Mouse (Mus musculus) CH12.LX (cell line): ENCODE data around the gene Cacna1s. TPM values are rescaled to one million over a fixed set of nuclear protein-coding genes. Genes with fewer than 3 reads are reported as not detected.
A peak's percentile ranks its signal among the peaks of the same experiment; 100 is the strongest.

ENCODE experiments used
- DNase-seq: peaks from one replicate; pipeline ENCODE4 v3.0.0-alpha.2; 2013; ENCODE audit errors: extremely low read depth
- H3K27ac ChIP-seq: 2 replicates; pipeline ENCODE4 v1.5.1; 2012; ENCODE audit warnings: low read depth, mild to moderate bottlenecking, control low read depth, moderate library complexity; ENCODE audit not compliant: insufficient read depth
- H3K27me3 ChIP-seq: replicated peaks from 2 replicates; pipeline ENCODE3; 2012; ENCODE audit warnings: inconsistent platforms
- H3K36me3 ChIP-seq, 2 experiments: replicated peaks in 1 of 2; 2 replicates each; pipeline versions ENCODE3 to v1.6.1; 2012; ENCODE audit warnings: inconsistent platforms in 1 of 2, low read length in 1 of 2, mild to moderate bottlenecking in 1 of 2, mixed read lengths in 1 of 2, moderate library complexity in 1 of 2; ENCODE audit not compliant: control insufficient read depth in 1 of 2, insufficient read depth in 1 of 2
- H3K4me1 ChIP-seq, 2 experiments: 2 replicates each; pipeline ENCODE4 v1.6.1; 2012; ENCODE audit warnings: inconsistent platforms in 1 of 2, moderate library complexity in 1 of 2; ENCODE audit not compliant: insufficient read depth in 2 of 2, control insufficient read depth in 1 of 2
- H3K4me2 ChIP-seq: 2 replicates; pipeline ENCODE4 v1.6.1; 2012; ENCODE audit warnings: low read depth, mild to moderate bottlenecking, control low read depth; ENCODE audit not compliant: poor library complexity, insufficient read depth, severe bottlenecking
- H3K4me3 ChIP-seq, 3 experiments: fragments of 150-350 bp in 1 of 3; sonication (generic) in 1 of 3; replicated peaks in 1 of 3; 2 replicates each; pipeline versions ENCODE3 to v1.5.1; 2011 to 2012; ENCODE audit warnings: low read depth in 2 of 3, low read length in 2 of 3, mild to moderate bottlenecking in 2 of 3, moderate library complexity in 2 of 3, control low read depth in 1 of 3, improper control_type of control experiment in 1 of 3, inconsistent platforms in 1 of 3, mixed read lengths in 1 of 3; ENCODE audit not compliant: poor library complexity in 1 of 3
- H3K79me2 ChIP-seq: replicated peaks from 2 replicates; pipeline ENCODE4 v1.6.1; 2012; ENCODE audit warnings: mild to moderate bottlenecking, moderate library complexity; ENCODE audit not compliant: control insufficient read depth, poor library complexity, insufficient read depth, severe bottlenecking; ENCODE audit errors: extremely low read depth
- H3K9ac ChIP-seq: 2 replicates; pipeline ENCODE4 v1.6.1; 2012; ENCODE audit warnings: low read depth, mild to moderate bottlenecking, control low read depth, moderate library complexity; ENCODE audit not compliant: insufficient read depth
- H3K9me3 ChIP-seq: replicated peaks from 2 replicates; pipeline ENCODE3; 2012; ENCODE audit warnings: low read length, inconsistent platforms, mixed read lengths
- BHLHE40 ChIP-seq: IDR thresholded peaks from 2 replicates; pipeline ENCODE4 v1.6.1; 2011; ENCODE audit warnings: mild to moderate bottlenecking, low read depth, low read length, improper control_type of control experiment
- CHD1 ChIP-seq: IDR thresholded peaks from 2 replicates; pipeline ENCODE4 v1.6.1; 2012; ENCODE audit warnings: low read depth, low read length, improper control_type of control experiment, inconsistent platforms
- CHD2 ChIP-seq: IDR thresholded peaks from 2 replicates; pipeline ENCODE4 v1.6.1; 2011; ENCODE audit warnings: low read length, improper control_type of control experiment
- E2F4 ChIP-seq: IDR thresholded peaks from 2 replicates; pipeline ENCODE4 v1.6.1; 2011; ENCODE audit warnings: low read depth, low read length, improper control_type of control experiment; ENCODE audit not compliant: insufficient replicate concordance
- EP300 ChIP-seq: IDR thresholded peaks from 2 replicates; pipeline ENCODE4 v1.6.1; 2011; ENCODE audit warnings: low read length, improper control_type of control experiment
- ETS1 ChIP-seq: conservative IDR thresholded peaks from 2 replicates; pipeline ENCODE4 v1.6.1; 2012; ENCODE audit warnings: low read depth, mild to moderate bottlenecking, inconsistent platforms, low read length, improper control_type of control experiment, moderate library complexity
- HCFC1 ChIP-seq: IDR thresholded peaks from 2 replicates; pipeline ENCODE4 v1.6.1; 2012; ENCODE audit warnings: low read depth, mild to moderate bottlenecking, inconsistent platforms, low read length, improper control_type of control experiment
- IRF4 ChIP-seq: IDR thresholded peaks from 2 replicates; pipeline ENCODE4 v1.6.1; 2014; ENCODE audit warnings: low read depth, mild to moderate bottlenecking, inconsistent platforms, low read length, improper control_type of control experiment
- JUN ChIP-seq: IDR thresholded peaks from 2 replicates; pipeline ENCODE4 v1.6.1; 2011; ENCODE audit warnings: low read depth, mild to moderate bottlenecking, low read length, improper control_type of control experiment, moderate library complexity; ENCODE audit not compliant: insufficient read depth
- JUND ChIP-seq: conservative IDR thresholded peaks from 2 replicates; pipeline ENCODE4 v1.6.1; 2011; ENCODE audit warnings: low read depth, low read length, improper control_type of control experiment
- KAT2A ChIP-seq: IDR thresholded peaks from 2 replicates; pipeline ENCODE4 v1.6.1; 2012; ENCODE audit warnings: low read length, improper control_type of control experiment, inconsistent platforms; ENCODE audit not compliant: insufficient replicate concordance
- MAFK ChIP-seq: IDR thresholded peaks from 2 replicates; pipeline ENCODE4 v1.6.1; 2011; ENCODE audit warnings: low read length, improper control_type of control experiment; ENCODE audit not compliant: insufficient replicate concordance
- MAX ChIP-seq: IDR thresholded peaks from 2 replicates; pipeline ENCODE4 v1.6.1; 2011; ENCODE audit warnings: low read length, improper control_type of control experiment
- MAZ ChIP-seq: IDR thresholded peaks from 2 replicates; pipeline ENCODE4 v1.6.1; 2012; ENCODE audit warnings: low read depth, mild to moderate bottlenecking, inconsistent platforms, low read length, improper control_type of control experiment, moderate library complexity
- MEF2A ChIP-seq: IDR thresholded peaks from 2 replicates; pipeline ENCODE4 v1.6.1; 2014; ENCODE audit warnings: low read depth, mild to moderate bottlenecking, inconsistent platforms, low read length, improper control_type of control experiment, borderline replicate concordance
- MYC ChIP-seq: IDR thresholded peaks from 2 replicates; pipeline ENCODE4 v1.6.1; 2011; ENCODE audit warnings: low read depth, mild to moderate bottlenecking, improper control_type of control experiment, low read length
- NRF1 ChIP-seq: IDR thresholded peaks from 2 replicates; pipeline ENCODE4 v1.6.1; 2014; ENCODE audit warnings: low read depth, mild to moderate bottlenecking, inconsistent platforms, low read length, improper control_type of control experiment, moderate library complexity
- PAX5 ChIP-seq: IDR thresholded peaks from 2 replicates; pipeline ENCODE4 v1.6.1; 2012; ENCODE audit warnings: low read length, inconsistent platforms, mixed read lengths
- POLR2A ChIP-seq: IDR thresholded peaks from 2 replicates; pipeline ENCODE4 v1.6.1; 2011; ENCODE audit warnings: low read depth, mild to moderate bottlenecking, improper control_type of control experiment, low read length
- POLR2AphosphoS2 ChIP-seq: IDR thresholded peaks from 2 replicates; pipeline ENCODE4 v1.6.1; 2011; ENCODE audit warnings: low read depth, low read length, improper control_type of control experiment
- RAD21 ChIP-seq: IDR thresholded peaks from 2 replicates; pipeline ENCODE4 v1.6.1; 2011; ENCODE audit warnings: low read depth, mild to moderate bottlenecking, low read length, improper control_type of control experiment, moderate library complexity
- RCOR1 ChIP-seq: conservative IDR thresholded peaks from 2 replicates; pipeline ENCODE4 v1.6.1; 2012; ENCODE audit warnings: low read depth, mild to moderate bottlenecking, inconsistent platforms, low read length, improper control_type of control experiment
- SMC3 ChIP-seq: IDR thresholded peaks from 2 replicates; pipeline ENCODE4 v1.6.1; 2011; ENCODE audit warnings: low read depth, low read length, improper control_type of control experiment
- TBP ChIP-seq: conservative IDR thresholded peaks from 2 replicates; pipeline ENCODE4 v1.6.1; 2011; ENCODE audit warnings: low read depth, low read length, improper control_type of control experiment
- TCF12 ChIP-seq: IDR thresholded peaks from 2 replicates; pipeline ENCODE4 v1.6.1; 2014; ENCODE audit warnings: low read depth, mild to moderate bottlenecking, inconsistent platforms, low read length, improper control_type of control experiment
- UBTF ChIP-seq: IDR thresholded peaks from 2 replicates; pipeline ENCODE4 v1.6.1; 2012; ENCODE audit warnings: low read depth, mild to moderate bottlenecking, inconsistent platforms, low read length, improper control_type of control experiment, moderate library complexity
- USF1 ChIP-seq: IDR thresholded peaks from 2 replicates; pipeline ENCODE4 v1.6.1; 2014; ENCODE audit warnings: low read depth, mild to moderate bottlenecking, inconsistent platforms, low read length, improper control_type of control experiment
- ZC3H11A ChIP-seq: IDR thresholded peaks from 2 replicates; pipeline ENCODE4 v1.6.1; 2012; ENCODE audit warnings: low read depth, mild to moderate bottlenecking, inconsistent platforms, low read length, improper control_type of control experiment
- ZKSCAN1 ChIP-seq: IDR thresholded peaks from 2 replicates; pipeline ENCODE4 v1.6.1; 2012; ENCODE audit warnings: low read depth, inconsistent platforms, low read length, improper control_type of control experiment, borderline replicate concordance
- ZMIZ1 ChIP-seq: IDR thresholded peaks from 2 replicates; pipeline ENCODE4 v1.6.1; 2012; ENCODE audit warnings: low read depth, mild to moderate bottlenecking, inconsistent platforms, low read length, improper control_type of control experiment
- ZNF384 ChIP-seq: IDR thresholded peaks from 2 replicates; pipeline ENCODE4 v1.6.1; 2012; ENCODE audit warnings: low read depth, low read length, improper control_type of control experiment, inconsistent platforms
- dilution Hi-C: fragments of 300-500 bp; cut with MboI; formaldehyde crosslinking; loops from 2 replicates; pipeline ENCODE4 v1.14.3; 2020; ENCODE audit warnings: low sequenced_read_pairs; ENCODE audit not compliant: extremely low pct_unique_long_range_greater_than_20kb, extremely low pct_ligation_motif_present
- in situ Hi-C: fragments of 300-500 bp; cut with MboI; formaldehyde crosslinking; loops from 3 replicates; pipeline ENCODE4 v1.14.3; 2019; ENCODE audit warnings: low sequenced_read_pairs, low pct_ligation_motif_present, low pct_unique_long_range_greater_than_20kb, mixed read lengths
- polyA plus RNA-seq: library from polyadenylated mRNA; unstranded; fragments of >175 nt; gene quantifications from 2 replicates; pipeline ENCODE4 v1.2.1, GENCODE M21; 2012; ENCODE audit warnings: low read depth; ENCODE audit not compliant: insufficient read length
- total RNA-seq, 2 experiments: library from RNA; depleted of rRNA; stranded (reverse); fragments of 300-350 nt in 1 of 2; fragments of >200 nt in 1 of 2; gene quantifications; 2 replicates each; pipeline ENCODE4 v1.2.3; 2012 to 2014

The Cacna1s gene
- total and polyA plus RNA-seq, 3 experiments, result 33.9 to 90.0 (median 61.7) TPM

DNA sequence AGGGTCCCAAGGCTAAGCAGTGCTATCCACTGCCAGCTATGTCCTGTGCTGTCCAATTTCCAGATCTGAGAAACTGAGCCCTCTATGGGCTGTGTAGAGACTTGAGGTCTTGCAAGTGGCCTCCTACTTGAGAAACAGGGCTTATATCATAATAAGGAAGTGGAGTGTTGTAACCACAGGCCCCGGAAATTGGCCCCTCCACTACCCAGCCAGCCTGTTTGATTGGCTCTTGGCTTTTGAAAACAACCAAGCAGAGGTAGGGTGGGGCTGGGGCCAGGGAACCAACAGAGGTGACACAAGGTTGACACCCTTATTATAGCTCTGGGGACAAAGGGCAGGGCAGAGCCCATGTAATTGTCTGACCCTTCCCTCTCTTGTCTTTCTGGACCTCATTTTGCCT lies 82.5 kb downstream of the Cacna1s start (continued):
- TF ChIP-seq RAD21 (peak; percentile 29), JUN (no peak), POLR2A (peak; percentile 54), TBP (0 out of 2 replicates have a peak, but pooled peaks have one; percentile 64), ZC3H11A (no peak), USF1 (no peak), MAFK (no peak)

DNA sequence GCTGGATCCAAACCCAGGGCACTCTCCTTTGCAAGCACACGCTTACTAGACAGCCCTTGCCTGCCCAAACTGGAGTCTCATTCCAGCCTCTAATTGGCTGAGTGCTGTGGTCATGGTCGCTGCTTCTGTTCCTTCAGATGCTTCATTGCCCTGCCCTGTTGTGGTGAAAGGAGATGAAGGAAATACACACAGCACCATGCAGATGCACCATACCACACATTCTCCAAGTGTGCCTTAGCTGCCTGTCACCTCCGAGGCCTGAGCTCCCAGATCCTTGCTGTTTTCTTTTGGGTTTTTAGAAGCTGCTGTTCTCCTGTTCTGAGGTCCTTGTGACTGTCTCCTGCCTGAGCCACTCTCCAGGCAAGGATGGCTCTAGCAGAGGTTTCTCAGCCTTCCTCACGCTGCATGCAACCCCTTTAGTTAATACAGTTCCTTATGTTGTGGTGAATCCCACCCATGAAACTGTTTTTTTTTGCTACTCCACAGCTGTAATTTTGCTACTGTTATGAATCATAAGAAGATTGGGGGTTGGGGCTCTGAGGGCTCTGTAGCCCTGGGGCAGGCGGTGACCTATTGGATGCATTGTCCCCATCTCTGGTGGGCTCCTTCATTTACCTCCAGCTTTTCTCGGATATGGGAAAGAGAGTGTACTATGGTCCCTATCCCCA lies 83.4 kb downstream of the Cacna1s start:
- H3K36me3 ChIP-seq, result peaks cover 0 to 4% of the 10 kb centered on the region in 2 experiments
- H3K4me3 ChIP-seq, result peak overlapping the region; percentile 22 to 31 (median 25)
- H3K9ac ChIP-seq, result peak overlapping the region; percentile 53
- TF ChIP-seq TBP (no peak), POLR2AphosphoS2 (no peak), ZC3H11A (no peak), CHD2 (peak; percentile 76; the same call in 1 of the 2 replicates), IRF4 (peak; percentile 96), PAX5 (peak; percentile 53; the same call in 1 of the 2 replicates), JUN (peak; percentile 80), ETS1 (peak; percentile 83), MYC (no peak; the same call in none of the 2 replicates), JUND (peak; percentile 90), ZKSCAN1 (no peak), UBTF (no peak; the same call in 1 of the 2 replicates), ZNF384 (peak; percentile 92), BHLHE40 (peak; percentile 74), ZMIZ1 (no peak), RCOR1 (peak; percentile 55; the same call in 1 of the 2 replicates), EP300 (peak; percentile 78), HCFC1 (no peak), MAZ (peak; percentile 21; the same call in 1 of the 2 replicates), MAX (0 out of 2 replicates have a peak, but pooled peaks have one; percentile 15), KAT2A (no peak), TCF12 (peak; percentile 20; the same call in 1 of the 2 replicates), SMC3 (peak; percentile 1; the same call in 1 of the 2 replicates), MEF2A (peak; percentile 18; the same call in 1 of the 2 replicates), POLR2A (no peak), USF1 (no peak), CHD1 (0 out of 2 replicates have a peak, but pooled peaks have one; percentile 49), MAFK (peak; percentile 4; the same call in 1 of the 2 replicates), NRF1 (no peak), E2F4 (no peak)
- DNase-seq, result peak; percentile 66
- peak overlapping the region; percentile 99 for H3K27ac ChIP-seq
- H3K27me3 ChIP-seq, result no peaks in the 10 kb centered on the region
- peaks cover 43 to 84% of the 10 kb centered on the region in 2 experiments for H3K4me1 ChIP-seq
- dilution Hi-C loops, result no loop called here
- H3K9me3 ChIP-seq, result no peaks in the 10 kb centered on the region
- peak overlapping the region; percentile 52 for H3K4me2 ChIP-seq
- in situ Hi-C loops, result loop anchor here (10.0 kb wide), 1 partner anchor 371 kb away; the partner anchor contains the start of gene Phlda3
- H3K79me2 ChIP-seq, result peaks cover 34% of the 10 kb centered on the region
